Mouse (Mus musculus) myocyte (in vitro differentiated cells): ENCODE measurements around the gene Tmem107. TPM values are rescaled to one million over a fixed set of nuclear protein-coding genes. Genes with fewer than 3 reads are reported as not detected.

ENCODE experiments used
- H3K27me3 ChIP-seq: one replicate; pipeline ENCODE4 v1.6.1; 2011; ENCODE audit not compliant: control insufficient read depth, insufficient read depth, insufficient read length
- H3K36me3 ChIP-seq: one replicate; pipeline ENCODE4 v1.6.1; 2011; ENCODE audit not compliant: control insufficient read depth, insufficient read depth
- H3K4me2 ChIP-seq: one replicate; pipeline ENCODE4 v1.6.1; 2011; ENCODE audit warnings: low read depth, control low read depth
- H3K4me3 ChIP-seq: one replicate; pipeline ENCODE4 v1.5.1; 2011; ENCODE audit warnings: mild to moderate bottlenecking, control low read depth, moderate library complexity
- H3K79me2 ChIP-seq: one replicate; pipeline ENCODE4 v1.6.1; 2011; ENCODE audit not compliant: control insufficient read depth, insufficient read depth
- H3ac ChIP-seq: one replicate; pipeline ENCODE4 v1.6.1; 2011; ENCODE audit not compliant: control insufficient read depth, insufficient read length
- CEBPB ChIP-seq: IDR thresholded peaks from 2 replicates; pipeline ENCODE4 v1.6.1; 2011; ENCODE audit warnings: mild to moderate bottlenecking, moderate library complexity; ENCODE audit not compliant: poor library complexity, insufficient read depth, severe bottlenecking
- E2F4 ChIP-seq: IDR thresholded peaks from one replicate; pipeline ENCODE4 v1.6.1; 2011; ENCODE audit warnings: mild to moderate bottlenecking, control low read depth, moderate library complexity; ENCODE audit not compliant: insufficient read depth
- MAX ChIP-seq: IDR thresholded peaks from one replicate; pipeline ENCODE4 v1.6.1; 2011; ENCODE audit warnings: low read depth, mild to moderate bottlenecking, control low read depth
- MYOD1 ChIP-seq, 3 experiments: IDR thresholded peaks; one replicate each; pipeline ENCODE4 v1.6.1; 2011; ENCODE audit warnings: control low read depth in 2 of 3, low read depth in 2 of 3, mild to moderate bottlenecking in 2 of 3, moderate library complexity in 1 of 3; ENCODE audit not compliant: insufficient read length in 2 of 3, control insufficient read depth in 1 of 3
- MYOG ChIP-seq, 3 experiments: IDR thresholded peaks; one replicate each; pipeline ENCODE4 v1.6.1; 2011; ENCODE audit warnings: control low read depth in 2 of 3, low read depth in 2 of 3, mild to moderate bottlenecking in 2 of 3; ENCODE audit not compliant: insufficient read length in 2 of 3, control insufficient read depth in 1 of 3, insufficient read depth in 1 of 3
- POLR2A ChIP-seq: IDR thresholded peaks from one replicate; pipeline ENCODE4 v1.6.1; 2011; ENCODE audit warnings: low read depth, mild to moderate bottlenecking, control low read depth, moderate library complexity; ENCODE audit not compliant: insufficient read length
- POLR2AphosphoS2 ChIP-seq: IDR thresholded peaks from one replicate; pipeline ENCODE4 v1.6.1; 2011; ENCODE audit warnings: low read depth, control low read depth; ENCODE audit not compliant: insufficient read length
- REST ChIP-seq: IDR thresholded peaks from one replicate; pipeline ENCODE4 v1.6.1; 2011; ENCODE audit warnings: mild to moderate bottlenecking, control low read depth, moderate library complexity; ENCODE audit not compliant: insufficient read depth, insufficient read length
- SRF ChIP-seq: IDR thresholded peaks from one replicate; pipeline ENCODE4 v1.6.1; 2011; ENCODE audit warnings: low read depth; ENCODE audit not compliant: control insufficient read depth, insufficient read length
- TCF12 ChIP-seq: IDR thresholded peaks from one replicate; pipeline ENCODE4 v1.6.1; 2011; ENCODE audit warnings: mild to moderate bottlenecking, control low read depth; ENCODE audit not compliant: poor library complexity, insufficient read depth, severe bottlenecking
- TCF3 ChIP-seq: IDR thresholded peaks from one replicate; pipeline ENCODE4 v1.6.1; 2011; ENCODE audit warnings: low read depth, control low read depth; ENCODE audit not compliant: insufficient read length
- USF1 ChIP-seq: IDR thresholded peaks from one replicate; pipeline ENCODE4 v1.6.1; 2011; ENCODE audit warnings: low read depth, mild to moderate bottlenecking, control low read depth, moderate library complexity
- polyA plus RNA-seq: library from polyadenylated mRNA; unstranded; fragments of >200 nt; fragmentation: generic; extraction: Trizol; gene quantifications from one replicate; pipeline ENCODE4 v1.2.1, GENCODE M21; 2012; ENCODE audit warnings: missing spikeins

Gene Tmem107
- polyA plus RNA-seq, 1 experiment = 29.5 TPM

DNA sequence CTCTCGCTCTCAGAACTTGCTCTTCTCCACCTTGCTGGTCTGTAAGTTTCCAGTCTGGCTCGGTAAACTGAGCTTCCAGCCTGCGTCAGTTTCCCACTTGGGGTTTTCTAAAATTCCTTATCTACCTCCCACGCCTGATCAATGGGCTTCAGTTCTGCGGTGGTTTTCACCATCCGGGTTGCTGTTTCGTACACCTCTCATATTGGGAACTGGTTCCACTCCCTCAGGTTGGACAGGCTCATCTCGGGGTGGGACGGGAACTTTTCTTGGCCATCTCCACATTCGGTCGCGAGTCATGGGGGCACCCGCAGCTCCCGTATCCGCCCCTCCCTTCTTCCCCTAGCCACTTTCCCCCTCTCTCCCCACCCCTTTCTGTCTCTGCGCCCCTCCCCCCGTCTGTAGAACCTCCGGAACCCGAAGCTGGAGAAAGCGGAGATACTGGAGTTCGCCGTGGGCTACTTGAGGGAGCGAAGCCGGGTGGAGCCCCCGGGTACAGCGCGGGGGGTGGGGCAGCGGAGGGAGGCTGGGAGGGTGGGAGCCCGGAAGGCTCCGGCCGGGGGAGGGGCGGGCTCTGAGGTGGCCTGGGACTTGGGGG, 51.2 kb downstream of the Tmem107 start:
- Histone ChIP-seq H3K27me3 (no peaks in the 10 kb centered on the region), H3K4me2 (peak overlapping the region; percentile 99), H3ac (peak overlapping the region; percentile 82), H3K79me2 (no peaks in the 10 kb centered on the region), H3K4me3 (peak overlapping the region; percentile 68), H3K36me3 (no peaks in the 10 kb centered on the region)
- TF ChIP-seq TCF3 = no peak
- TF ChIP-seq TCF12 = no peak
- no peak for TF ChIP-seq USF1
- TF ChIP-seq MYOD1 (IDR thresholded peaks at IDR 0.05; ENCODE audit: control insufficient read depth in 1 of 3, insufficient read length in 2 of 3, low read depth in 2 of 3) = no peak
- no peak for TF ChIP-seq SRF
- no peak for TF ChIP-seq E2F4
- TF ChIP-seq REST = no peak
- TF ChIP-seq MAX = no peak
- TF ChIP-seq CEBPB = no peak
- no peak for TF ChIP-seq POLR2A
- no peak for TF ChIP-seq MYOG (IDR thresholded peaks at IDR 0.05; ENCODE audit: control insufficient read depth in 1 of 3, insufficient read depth in 1 of 3, insufficient read length in 2 of 3, low read depth in 2 of 3)
- TF ChIP-seq POLR2AphosphoS2 = no peak

DNA sequence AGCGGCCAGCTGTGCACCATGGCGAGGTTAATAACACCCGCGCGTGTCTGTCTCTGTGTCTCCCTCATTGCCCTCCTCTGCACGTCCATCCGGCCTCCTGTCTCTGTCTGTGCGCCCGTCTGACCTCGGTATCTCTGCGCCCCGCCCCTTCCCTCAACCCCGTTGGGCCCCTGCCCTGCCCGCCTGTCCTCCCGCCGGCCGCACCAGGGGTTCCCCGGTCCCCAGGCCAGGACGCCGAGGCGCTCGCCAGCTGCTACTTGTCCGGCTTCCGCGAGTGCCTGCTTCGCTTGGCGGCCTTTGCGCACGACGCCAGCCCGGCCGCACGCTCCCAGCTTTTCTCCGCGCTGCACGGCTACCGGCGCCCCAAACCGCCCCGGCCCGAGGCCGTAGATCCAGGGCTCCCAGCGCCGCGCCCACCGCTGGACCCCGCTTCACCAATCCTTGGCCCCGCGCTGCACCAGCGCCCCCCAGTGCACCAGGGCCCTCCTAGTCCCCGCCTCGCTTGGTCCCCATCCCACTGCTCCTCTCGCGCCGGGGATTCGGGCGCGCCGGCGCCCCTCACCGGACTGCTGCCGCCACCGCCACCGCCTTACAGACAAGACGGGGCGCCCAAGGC, 51.8 kb downstream of the Tmem107 start, which contains the start of gene 9130213A22Rik:
Gene 9130213A22Rik, minus strand, starts transcription at position 254 of the 616 bp plus-strand sequence.
- Histone ChIP-seq H3K4me2 (peak within 1 kb of the TSS; percentile 99), H3K4me3 (peak within 1 kb of the TSS; percentile 68), H3K36me3 (no peaks in the 10 kb centered on the region), H3K27me3 (no peaks in the 10 kb centered on the region), H3K79me2 (no peaks in the 10 kb centered on the region), H3ac (peak within 1 kb of the TSS; percentile 82)
- TF ChIP-seq POLR2AphosphoS2 = peak; percentile 48
- TF ChIP-seq MYOD1 (IDR thresholded peaks at IDR 0.05; ENCODE audit: control insufficient read depth in 1 of 3, insufficient read length in 2 of 3, low read depth in 2 of 3) = peak in 1 of 3 experiments; percentile 56
- TF ChIP-seq REST = no peak
- TF ChIP-seq POLR2A = peak; percentile 72
- peak in 1 of 3 experiments; percentile 38 for TF ChIP-seq MYOG (IDR thresholded peaks at IDR 0.05; ENCODE audit: control insufficient read depth in 1 of 3, insufficient read depth in 1 of 3, insufficient read length in 2 of 3, low read depth in 2 of 3)
- no peak for TF ChIP-seq CEBPB

Other genes starting within 250 kb of the Tmem107 start
- gene Ndel1, start 198.9 kb upstream of the Tmem107 start, polyA plus RNA-seq = 36.7 TPM
- gene Rnf222, start 182.3 kb upstream of the Tmem107 start, polyA plus RNA-seq = not detected
- 695 TPM for gene Rpl26, start 169.2 kb upstream of the Tmem107 start, polyA plus RNA-seq
- gene Odf4, start 143.7 kb upstream of the Tmem107 start, polyA plus RNA-seq = not detected
- 0.49 TPM for gene Arhgef15, start 113.3 kb upstream of the Tmem107 start, polyA plus RNA-seq
- 2.3 TPM for gene Slc25a35, start 102.7 kb upstream of the Tmem107 start, polyA plus RNA-seq
- gene Rangrf, start 95.6 kb upstream of the Tmem107 start, polyA plus RNA-seq = 56.4 TPM
- 9.1 TPM for gene Pfas, start 62.3 kb upstream of the Tmem107 start, polyA plus RNA-seq
- gene Ctc1, start 54.9 kb upstream of the Tmem107 start, polyA plus RNA-seq = 29.1 TPM
- 28.2 TPM for gene Aurkb, start 25.2 kb upstream of the Tmem107 start, polyA plus RNA-seq
- 27.2 TPM for gene Borcs6, start 11.1 kb upstream of the Tmem107 start, polyA plus RNA-seq
- gene Vamp2, start 17.7 kb downstream of the Tmem107 start, polyA plus RNA-seq = 51.8 TPM
- gene Per1, start 24.4 kb downstream of the Tmem107 start, polyA plus RNA-seq = 8.9 TPM
- gene Hes7, start 49.6 kb downstream of the Tmem107 start, polyA plus RNA-seq = 0.28 TPM
- 0.78 TPM for gene 9130213A22Rik, start 51.8 kb downstream of the Tmem107 start, polyA plus RNA-seq
- 0.01 TPM for gene Aloxe3, start 55.1 kb downstream of the Tmem107 start, polyA plus RNA-seq
- not detected for gene Alox12b, start 86.2 kb downstream of the Tmem107 start, polyA plus RNA-seq
- gene Alox8, start 127.0 kb downstream of the Tmem107 start, polyA plus RNA-seq = not detected
- gene Gucy2e, start 166.2 kb downstream of the Tmem107 start, polyA plus RNA-seq = not detected